Mouse (Mus musculus): ENCODE measurements at regions not wholly inside any gene's neighbourhood (a gene's known extent, or its start where the extent isn't known, plus 50 kb on each side); places are given as distances from the start of the nearest gene placed in this dataset.
A peak's percentile ranks its signal among the peaks of the same experiment; 100 is the strongest.

- DNase-seq (ENCODE audit: low read depth, low spot score) = peak; percentile 27
Observed at GRCm38 (mm10) chr1:110400051-110400450, 417.8 kb downstream of the Cdh7 start.

DNA sequence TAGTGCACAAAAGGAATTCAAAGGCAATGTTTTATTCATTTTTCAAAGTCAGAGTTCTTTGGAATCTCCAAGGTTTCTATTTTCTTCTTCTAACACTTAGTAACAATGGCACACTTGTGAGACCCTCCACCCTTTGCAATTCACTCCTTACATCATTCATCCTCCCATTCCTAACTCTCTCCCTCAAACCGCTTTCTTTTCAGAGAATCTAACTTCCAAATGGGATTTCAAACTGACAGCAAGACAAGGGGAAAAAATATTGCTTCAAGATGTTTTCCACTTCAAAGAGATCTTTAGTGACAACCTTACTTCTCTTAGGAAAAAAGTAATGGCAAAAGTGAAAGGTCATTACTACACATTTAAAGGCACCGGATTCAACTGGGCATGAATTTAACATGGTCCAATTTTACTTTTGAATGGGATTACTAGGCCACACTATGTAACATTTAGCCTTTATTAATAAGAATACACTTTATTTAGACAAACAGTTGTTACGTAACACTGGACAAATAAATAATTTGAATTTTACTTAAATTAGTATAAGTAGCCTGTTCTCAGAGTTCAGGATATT lies 465.6 kb downstream of the Cdh7 start:
- no peak for DNase-seq (ENCODE audit: low read depth, low spot score)

- peak; percentile 75 for DNase-seq (ENCODE audit: low read depth, low spot score)
Observed at GRCm38 (mm10) chr1:110483476-110483875, 493.9 kb downstream of the Cdh19 start.

- DNase-seq (ENCODE audit: low read depth, low spot score) = peak; percentile 51
Observed at GRCm38 (mm10) chr1:110489372-110489771, 488.0 kb downstream of the Cdh19 start.
